Mouse (Mus musculus) ES-Bruce4 (cell line): Measurements from ENCODE around the gene Prdm16. TPM values are rescaled to one million over a fixed set of nuclear protein-coding genes. Genes with fewer than 3 reads are reported as not detected.
A peak's percentile ranks its signal among the peaks of the same experiment; 100 is the strongest.

Source experiments
- H3K27ac ChIP-seq: 2 replicates; pipeline ENCODE4 v1.5.1; 2012; ENCODE audit warnings: low read length, inconsistent platforms; ENCODE audit not compliant: insufficient read depth
- H3K27me3 ChIP-seq: 2 replicates; pipeline ENCODE4 v1.6.1; 2012; ENCODE audit warnings: mild to moderate bottlenecking, low read length, inconsistent platforms; ENCODE audit not compliant: control insufficient read depth, poor library complexity, insufficient read depth, severe bottlenecking
- H3K36me3 ChIP-seq: 2 replicates; pipeline ENCODE4 v1.6.1; 2012; ENCODE audit warnings: inconsistent platforms, mild to moderate bottlenecking, low read length, moderate library complexity; ENCODE audit not compliant: control insufficient read depth, poor library complexity, insufficient read depth, severe bottlenecking
- H3K4me1 ChIP-seq: one replicate; pipeline ENCODE4 v1.8.1; 2011; ENCODE audit warnings: low read length; ENCODE audit not compliant: control insufficient read depth, insufficient read depth
- H3K4me3 ChIP-seq: 2 replicates; pipeline ENCODE4 v1.5.1; 2011; ENCODE audit warnings: low read depth, mild to moderate bottlenecking, low read length
- H3K9ac ChIP-seq: 2 replicates; pipeline ENCODE4 v1.6.1; 2012; ENCODE audit warnings: low read depth, mild to moderate bottlenecking, inconsistent platforms; ENCODE audit not compliant: poor library complexity, severe bottlenecking
- H3K9me3 ChIP-seq: replicated peaks from 2 replicates; pipeline ENCODE4 v1.6.1; 2012; ENCODE audit warnings: mild to moderate bottlenecking, low read length, inconsistent platforms; ENCODE audit not compliant: control insufficient read depth, poor library complexity, insufficient read depth, severe bottlenecking
- CTCF ChIP-seq: IDR thresholded peaks from one replicate; pipeline ENCODE4 v1.8.1; 2011; ENCODE audit warnings: low read depth, low read length
- EP300 ChIP-seq: IDR thresholded peaks from 2 replicates; pipeline ENCODE4 v1.6.1; 2011; ENCODE audit warnings: low read depth, low read length; ENCODE audit not compliant: insufficient read depth
- POLR2A ChIP-seq: IDR thresholded peaks from one replicate; pipeline ENCODE4 v1.8.1; 2011; ENCODE audit warnings: low read length; ENCODE audit not compliant: insufficient read depth
- polyA plus RNA-seq: library from polyadenylated mRNA; stranded (reverse); fragments of >200 nt; gene quantifications from 2 replicates; pipeline ENCODE4 v1.2.4, GENCODE M21; 2011; ENCODE audit warnings: low read depth; ENCODE audit not compliant: missing spikeins, insufficient read depth, insufficient read length

The Prdm16 gene
- polyA plus RNA-seq, 1 experiment, result 3.1 TPM

DNA sequence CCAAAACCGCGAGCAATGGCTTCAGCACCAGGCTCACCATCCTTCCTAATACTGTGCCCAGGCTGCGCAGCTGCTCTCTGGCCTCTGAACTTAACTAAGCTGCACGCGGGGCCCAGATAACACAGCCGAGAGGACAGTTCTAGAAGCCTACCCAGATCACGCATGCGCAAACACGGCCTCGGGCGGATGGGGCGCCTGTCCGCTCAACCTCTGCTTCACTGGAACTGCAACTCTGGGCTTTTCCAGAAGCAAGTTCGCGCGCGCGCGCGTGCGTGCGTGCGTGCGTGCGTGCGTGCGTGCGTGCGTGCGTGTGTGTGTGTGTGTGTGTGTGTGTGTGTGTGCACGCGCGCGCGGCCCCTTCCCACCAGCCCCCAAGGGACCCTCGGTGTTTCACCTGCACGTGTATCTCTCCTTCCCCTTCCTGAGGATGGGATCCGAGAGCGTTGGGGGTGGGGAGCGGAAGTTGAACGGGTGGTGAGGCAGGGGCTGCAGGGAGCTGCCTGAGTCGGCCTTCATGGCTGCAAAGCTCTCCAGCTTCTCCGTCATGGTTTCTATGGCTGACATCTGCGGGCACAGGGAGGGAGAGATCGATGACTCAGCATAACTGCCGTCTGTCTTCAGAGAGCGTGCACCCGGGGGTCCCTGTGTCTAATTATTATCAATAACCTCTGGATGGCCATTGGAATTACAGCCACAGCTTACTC, 301.8 kb downstream of the Prdm16 start:
- H3K9me3 ChIP-seq, result no peaks in the 10 kb centered on the region
- H3K9ac ChIP-seq, result no peak overlapping the region; the same call in 1 of the 2 replicates
- TF ChIP-seq EP300 (no peak), POLR2A (no peak), CTCF (no peak)
- no peak overlapping the region for H3K27ac ChIP-seq
- H3K4me3 ChIP-seq, result peak overlapping the region; percentile 19; the same call in 1 of the 2 replicates
- H3K4me1 ChIP-seq, result peaks cover 8% of the 10 kb centered on the region
- H3K27me3 ChIP-seq, result no peaks in the 10 kb centered on the region
- H3K36me3 ChIP-seq, result no peaks in the 10 kb centered on the region

DNA sequence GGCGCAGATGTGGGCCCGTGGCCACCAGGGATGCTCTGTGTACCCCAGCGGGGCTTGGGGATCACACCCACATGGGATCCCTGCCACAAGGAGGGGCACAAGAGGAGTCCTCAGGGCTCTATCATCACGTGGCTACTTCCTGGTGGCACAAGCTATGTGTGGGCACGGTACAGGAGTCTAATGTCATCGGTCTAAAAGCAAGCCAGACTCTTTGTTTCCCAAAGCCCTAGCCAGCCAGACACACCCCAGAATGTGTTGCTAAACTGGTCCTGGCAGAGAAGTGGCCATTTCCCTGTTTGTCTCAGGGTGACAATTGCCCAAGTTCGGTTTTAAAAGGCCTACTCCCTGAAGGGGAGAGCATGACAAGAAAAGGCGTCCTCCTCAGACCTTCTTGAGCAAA, 303.4 kb downstream of the Prdm16 start:
- no peak overlapping the region for H3K27ac ChIP-seq
- H3K9me3 ChIP-seq, result no peaks in the 10 kb centered on the region
- no peak overlapping the region for H3K4me3 ChIP-seq
- TF ChIP-seq EP300 (no peak), CTCF (no peak), POLR2A (no peak)
- H3K9ac ChIP-seq, result no peak overlapping the region
- no peaks in the 10 kb centered on the region for H3K27me3 ChIP-seq
- H3K4me1 ChIP-seq, result peaks cover 8% of the 10 kb centered on the region
- no peaks in the 10 kb centered on the region for H3K36me3 ChIP-seq

DNA sequence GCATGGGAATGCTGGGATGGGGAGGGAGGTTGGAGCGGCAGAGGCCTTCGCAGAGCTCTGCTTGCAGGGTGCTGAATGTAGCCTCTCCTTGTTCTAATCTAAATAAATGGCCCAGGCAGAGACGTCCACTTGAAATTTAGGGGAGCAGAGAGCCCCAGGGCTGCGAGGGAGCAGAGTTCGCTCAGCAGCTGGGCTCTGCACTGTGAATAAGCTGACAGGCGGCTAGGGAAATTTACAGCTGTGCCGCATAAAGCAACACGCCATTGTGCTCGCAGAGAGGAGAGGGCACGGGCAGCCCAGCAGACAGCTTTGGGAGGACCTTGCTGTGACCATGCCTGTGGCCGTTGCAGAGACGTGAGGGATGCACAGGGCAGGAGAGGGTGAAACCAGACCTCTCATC, 305.4 kb downstream of the Prdm16 start:
- Histone ChIP-seq H3K9ac (no peak overlapping the region), H3K36me3 (no peaks in the 10 kb centered on the region), H3K4me1 (peaks cover 4% of the 10 kb centered on the region), H3K4me3 (no peak overlapping the region), H3K9me3 (no peaks in the 10 kb centered on the region), H3K27ac (no peak overlapping the region), H3K27me3 (no peaks in the 10 kb centered on the region)
- TF ChIP-seq POLR2A (no peak), EP300 (no peak), CTCF (no peak)

DNA sequence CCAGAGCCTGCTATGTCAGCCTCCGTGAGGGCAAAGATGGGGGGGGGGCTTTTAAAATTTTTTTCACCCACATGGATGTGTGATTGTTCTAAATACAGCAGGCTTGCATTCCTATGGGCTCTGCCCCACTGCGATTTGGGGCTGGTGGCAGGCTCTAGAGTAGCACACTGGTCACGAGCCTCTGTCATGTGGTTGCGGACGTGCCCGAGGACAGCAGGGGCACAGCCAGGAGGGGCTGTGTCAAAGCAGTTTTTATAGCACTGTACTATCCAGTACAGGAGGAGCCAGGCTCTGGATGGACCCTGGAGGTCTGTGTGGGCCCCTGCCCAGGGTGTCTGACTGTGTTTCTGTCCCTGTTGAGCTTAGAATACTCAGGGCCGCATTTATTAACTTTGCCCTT, 306.7 kb downstream of the Prdm16 start:
- Histone ChIP-seq H3K9me3 (no peaks in the 10 kb centered on the region), H3K4me3 (no peak overlapping the region), H3K9ac (no peak overlapping the region), H3K36me3 (no peaks in the 10 kb centered on the region), H3K27ac (no peak overlapping the region), H3K27me3 (no peaks in the 10 kb centered on the region), H3K4me1 (peaks cover 4% of the 10 kb centered on the region)
- TF ChIP-seq CTCF (no peak), EP300 (no peak), POLR2A (no peak)

DNA sequence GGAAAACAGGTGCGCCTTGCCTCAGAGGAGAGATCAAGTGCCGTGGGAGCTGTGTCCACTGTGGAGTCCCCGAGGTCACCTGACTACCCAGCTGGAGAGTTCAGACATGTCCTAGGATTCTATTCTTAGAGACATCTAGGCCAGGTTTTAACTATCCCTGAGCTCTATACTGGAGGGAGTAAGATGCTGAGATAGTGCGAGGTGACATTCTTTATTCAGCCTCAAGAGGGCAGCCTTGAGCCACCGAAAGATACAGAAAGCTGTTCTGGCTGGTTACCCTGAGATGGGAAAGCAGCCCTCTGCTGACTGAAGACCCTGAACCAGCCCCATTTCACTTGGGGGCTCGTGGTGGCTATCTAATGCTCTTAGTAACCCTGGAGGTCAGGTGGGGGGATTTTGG, 307.8 kb downstream of the Prdm16 start:
- Histone ChIP-seq H3K27ac (no peak overlapping the region), H3K4me3 (peak overlapping the region; percentile 2; the same call in 1 of the 2 replicates), H3K36me3 (no peaks in the 10 kb centered on the region), H3K27me3 (no peaks in the 10 kb centered on the region), H3K9me3 (no peaks in the 10 kb centered on the region), H3K9ac (no peak overlapping the region), H3K4me1 (peaks cover 4% of the 10 kb centered on the region)
- no peak for TF ChIP-seq EP300
- TF ChIP-seq POLR2A, result no peak
- peak; percentile 58 for TF ChIP-seq CTCF

DNA sequence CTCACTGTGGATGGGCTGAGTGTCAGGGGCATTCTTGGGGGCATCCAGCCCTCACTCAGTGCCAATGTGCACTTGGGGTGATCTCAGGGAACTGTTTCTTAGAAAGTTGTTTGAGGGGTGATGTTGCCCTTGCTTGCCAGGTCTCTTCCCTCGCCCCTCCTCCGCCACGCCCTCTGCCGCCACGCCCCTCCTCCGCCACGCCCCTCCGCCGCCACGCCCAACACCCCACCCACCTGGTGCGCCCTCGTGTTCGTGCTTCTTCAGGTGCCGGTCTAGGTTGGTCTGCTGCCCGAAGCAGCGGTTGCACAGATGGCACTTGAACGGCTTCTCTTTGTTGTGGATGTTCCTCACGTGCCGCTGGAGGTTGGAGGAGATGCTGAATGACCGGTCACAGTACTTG, 308.2 kb downstream of the Prdm16 start:
- Histone ChIP-seq H3K27ac (no peak overlapping the region), H3K9ac (no peak overlapping the region), H3K4me1 (peaks cover 4% of the 10 kb centered on the region), H3K4me3 (peak overlapping the region; percentile 2; the same call in 1 of the 2 replicates), H3K9me3 (no peaks in the 10 kb centered on the region), H3K36me3 (no peaks in the 10 kb centered on the region), H3K27me3 (no peaks in the 10 kb centered on the region)
- TF ChIP-seq POLR2A, result no peak
- no peak for TF ChIP-seq CTCF
- no peak for TF ChIP-seq EP300
